In the genomic region with DNA sequence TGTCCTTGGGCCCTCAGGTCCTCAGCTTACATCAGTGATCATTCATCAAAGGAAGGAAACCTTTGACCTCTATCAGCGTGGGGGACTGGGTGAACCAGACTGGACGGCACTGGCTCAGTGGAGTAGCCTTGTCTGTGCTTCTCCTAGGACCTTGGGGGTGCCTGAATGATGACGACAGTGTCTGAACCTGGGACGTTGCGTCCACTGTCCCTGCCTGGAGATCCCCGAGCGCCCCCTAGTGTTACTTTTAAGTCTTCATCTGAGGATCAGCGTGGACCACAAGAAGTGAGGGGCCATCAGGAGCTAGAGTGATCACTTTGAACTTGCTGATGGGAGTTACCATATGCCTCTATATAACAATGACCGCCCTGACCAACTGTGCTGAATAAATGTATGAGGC, we compare ENCODE assay signal across 9 mouse cellular contexts. TPM values are rescaled to one million over a fixed set of nuclear protein-coding genes. Genes with fewer than 3 reads are reported as not detected.
DNase-seq lines count a peak whose midpoint lies in the region; ATAC-seq and TF ChIP-seq lines count a peak whose summit lies in the region.
"Had no signal": no experiment of that assay in that cellular context is flagged by ENCODE, and none has a peak within 500 bp of the region (broad histone marks: within the 10 kb centered on the region; RNA-seq: fewer than 3 reads in every experiment).

No protein-coding gene starts in this region.

- no peaks in the 10 kb centered on the region for H3K4me1 ChIP-seq in lung, postnatal 0 days (ENCODE audit: insufficient read depth, low read depth, low read length)

- ATAC-seq in granulocyte monocyte progenitor cell, adult 5-6 weeks (replicated peaks; ENCODE audit: poor library complexity, severe bottlenecking), result peak; percentile 74
- peak; percentile 57; the same call in 1 of the 2 replicates for ATAC-seq in lung, postnatal 0 days

- H3K9ac ChIP-seq in lung, postnatal 0 days (replicated peaks; ENCODE audit: low read depth), result no peak overlapping the region

- DNase-seq in heart, adult 18-20 months, result peak; percentile 34 to 67
- no peak for DNase-seq in heart, adult 8-10 months (ENCODE audit: low spot score)
- peak; percentile 81 for DNase-seq in 416B (ENCODE audit: low read depth)
- peak; percentile 76 for DNase-seq in R1 (ENCODE audit: low read depth, low spot score)
- peak; percentile 71 for DNase-seq in lung, postnatal 0 days (ENCODE audit: low spot score)
- DNase-seq in urinary bladder, postnatal 25 days (ENCODE audit: low spot score), result no peak
- no peak for DNase-seq in right cerebral cortex, postnatal 4 days

- no peaks in the 10 kb centered on the region for H3K9me3 ChIP-seq in lung, postnatal 0 days (ENCODE audit: low read length)

- no peak for TF ChIP-seq EP300 in lung, postnatal 0 days (IDR thresholded peaks at IDR 0.05)

- no peaks in the 10 kb centered on the region for H3K36me3 ChIP-seq in lung, postnatal 0 days (ENCODE audit: insufficient read depth, low read length)

- H3K27ac ChIP-seq in lung, postnatal 0 days (ENCODE audit: low read length), result no peak overlapping the region

- peak; percentile 82 for TF ChIP-seq CTCF in lung, postnatal 0 days (IDR thresholded peaks at IDR 0.05)

- 4% methylated on average over 9 of the region's 9 CpGs for WGBS in lung, postnatal 0 days

- H3K27me3 ChIP-seq in lung, postnatal 0 days (replicated peaks; ENCODE audit: insufficient read depth, low read length), result peaks cover under 1% of the 10 kb centered on the region; the same call in 1 of the 2 replicates

- H3K4me3 ChIP-seq in lung, postnatal 0 days (ENCODE audit: low read depth, low read length), result no peak overlapping the region

- no peak overlapping the region for H3K4me2 ChIP-seq in lung, postnatal 0 days (replicated peaks; ENCODE audit: low read depth, low read length)

RNA-seq across cellular contexts. Expression of a gene that starts 19.4 kb away (rescaled TPM):
- under 1 TPM in 1 of 2 experiments, not detected in 1; 0.18 TPM for total RNA-seq in heart, adult 18-20 months (2021)
- under 1 TPM in 1 of 4 experiments, not detected in 3; 0.17 TPM for total RNA-seq in heart, adult 8-10 months (2022)
- total RNA-seq in granulocyte monocyte progenitor cell, adult 5-6 weeks (2014; fragmentation: Nextera tagmentation), result not detected in 2 replicates
- total RNA-seq in granulocyte monocyte progenitor cell, adult 5-6 weeks (2017), result not detected in 2 replicates
- polyA plus RNA-seq in lung, postnatal 0 days (2015; fragmentation: Nextera tagmentation; extraction: Ambion mirVana), result not detected in 2 replicates
- total RNA-seq: layer of hippocampus, postnatal 25 days had no signal

Comparison
In these comparisons a context has a peak if more than half of its experiments do, and no peak if none do; other contexts are left out.
1. DNase-seq: peak in heart, adult 18-20 months (2 of 2), 416B (single experiment), R1 (single experiment) and lung, postnatal 0 days (single experiment); none in heart, adult 8-10 months (single experiment), urinary bladder, postnatal 25 days (single experiment) and right cerebral cortex, postnatal 4 days (single experiment).